Mouse (Mus musculus): ENCODE measurements around the gene Slc22a15. TPM values are rescaled to one million over a fixed set of nuclear protein-coding genes. Genes with fewer than 3 reads are reported as not detected.

Gene Slc22a15
- 5.4 and 9.9 TPM in 2 replicates for polyA plus RNA-seq (2016; fragmentation: Nextera tagmentation; extraction: Ambion mirVana)

DNA sequence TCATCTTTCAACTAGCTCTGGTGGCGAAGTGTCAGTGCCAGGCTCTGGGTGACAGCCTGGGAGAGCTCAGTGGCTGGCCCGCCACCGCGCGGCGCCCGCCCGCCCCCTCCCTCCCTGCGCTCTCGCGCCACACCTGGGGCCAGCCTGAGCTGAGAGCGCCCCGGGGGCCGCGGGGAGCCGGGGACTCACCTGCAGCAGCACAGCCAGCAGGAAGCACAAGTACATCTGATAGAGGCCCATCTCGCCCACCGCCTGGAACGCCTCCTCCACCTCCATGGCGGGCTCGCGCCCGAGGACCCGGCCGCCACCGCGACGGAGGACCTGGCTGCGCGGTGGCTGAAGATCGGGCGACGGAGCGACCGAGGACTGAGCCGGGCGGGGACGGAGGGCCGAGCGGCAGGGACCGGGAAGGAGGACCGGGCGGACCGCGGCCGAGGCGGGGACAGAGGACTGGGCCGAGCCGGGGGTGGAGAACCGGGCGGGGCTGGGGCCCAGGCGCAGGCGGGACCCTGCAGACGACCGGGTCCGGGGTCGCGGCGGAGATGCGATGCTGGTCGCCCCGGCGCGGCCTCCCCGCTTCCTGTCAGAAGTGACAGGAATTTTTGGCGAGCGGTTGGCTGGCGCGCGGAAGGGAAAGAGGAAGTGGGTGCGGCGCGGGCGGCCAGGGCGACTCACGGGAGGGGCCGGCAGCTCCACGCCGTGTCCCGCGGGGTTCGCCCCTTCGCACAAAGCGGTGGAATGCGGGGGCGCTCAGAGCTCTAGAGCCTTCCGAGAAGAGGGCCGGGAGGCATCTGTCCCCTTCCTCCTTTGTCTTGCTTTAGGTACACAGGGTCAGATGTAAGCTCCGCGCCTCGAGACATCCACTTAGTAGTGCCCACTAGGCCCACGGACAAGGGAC lies at the start of gene Slc22a15:
Gene Slc22a15 (minus strand): TSS at position 611 of the 898 bp plus-strand sequence.
- Histone ChIP-seq H3K4me1 (replicated peaks) (peaks cover 27% of the 10 kb centered on the region), H3K27ac (peak within 1 kb of the TSS; percentile 97), H3K4me3 (peak within 1 kb of the TSS; percentile 84), H3K36me3 (0 out of 2 replicates have a peak, but pooled peaks cover 7% of the 10 kb centered on the region), H3K9me3 (no peaks in the 10 kb centered on the region), H3K27me3 (ENCODE audit: insufficient read depth, poor library complexity, severe bottlenecking) (peaks cover 10% of the 10 kb centered on the region)
- DNase-seq (ENCODE audit: low spot score) = peak; percentile 72
- WGBS = under 1% methylated on average over 92 of the region's 92 CpGs

DNA sequence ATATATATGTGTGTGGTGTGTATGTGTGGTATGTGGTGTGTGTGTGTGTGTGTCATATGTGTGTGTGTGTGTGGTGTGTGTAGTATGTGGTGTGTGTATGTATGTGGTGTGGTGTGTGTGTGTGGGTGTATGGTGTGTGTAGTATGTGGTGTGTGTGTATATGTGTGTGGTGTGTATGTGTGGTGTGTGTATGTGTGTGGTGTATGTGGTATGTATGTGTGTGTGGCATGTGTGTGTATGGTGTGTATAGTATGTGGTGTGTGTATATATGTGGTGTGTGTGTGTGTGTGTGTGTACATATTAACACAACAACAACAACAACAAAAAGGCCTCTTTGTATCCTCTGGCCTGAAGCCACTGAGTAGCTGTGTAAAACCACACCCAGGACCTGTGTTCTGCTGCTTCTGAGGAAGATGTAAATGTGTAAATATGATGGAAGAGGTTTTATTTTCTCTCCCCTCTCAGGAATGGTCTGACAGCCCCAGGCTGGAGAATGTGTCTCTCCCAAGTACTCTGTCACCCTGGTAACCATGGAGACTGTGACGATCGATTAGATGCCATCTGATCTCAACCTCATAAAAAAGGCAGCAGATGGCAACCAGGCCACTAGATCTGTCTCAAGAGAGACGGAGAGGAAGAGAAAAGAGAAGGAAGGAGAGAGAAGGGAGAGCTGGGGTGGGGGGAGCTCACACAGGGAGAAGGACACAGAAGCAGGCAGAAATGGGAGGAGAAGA lies 42.7 kb upstream of the Slc22a15 start:
- 25% methylated on average over 3 of the region's 3 CpGs for WGBS
- Histone ChIP-seq H3K9me3 (no peaks in the 10 kb centered on the region), H3K4me1 (replicated peaks) (peaks cover 47% of the 10 kb centered on the region), H3K27ac (peak overlapping the region; percentile 82), H3K27me3 (ENCODE audit: insufficient read depth, poor library complexity, severe bottlenecking) (peaks cover 7% of the 10 kb centered on the region; the same call in 1 of the 2 replicates), H3K36me3 (no peaks in the 10 kb centered on the region), H3K4me3 (no peak overlapping the region)
- peak; percentile 71 for DNase-seq (ENCODE audit: low spot score)

DNA sequence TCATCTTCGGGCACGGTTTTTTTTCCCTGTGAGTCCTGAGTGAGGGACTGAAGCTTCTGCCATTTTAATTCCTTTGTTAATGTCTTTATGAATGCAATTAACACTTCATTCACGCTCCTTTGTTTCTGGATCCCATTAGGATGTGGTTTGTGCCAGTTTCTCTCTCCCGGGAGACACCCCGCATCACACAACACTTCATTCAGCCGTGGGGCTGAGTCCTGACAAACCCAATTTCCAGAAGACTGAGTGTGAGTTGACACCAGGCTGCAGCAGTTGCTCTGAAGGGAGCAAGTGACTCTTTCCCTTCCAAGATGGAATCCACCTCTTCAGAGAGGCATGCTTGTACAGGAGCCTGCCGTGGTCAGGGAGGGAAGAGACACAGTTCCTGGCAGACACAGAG lies 40.1 kb upstream of the Slc22a15 start:
- WGBS = 58% methylated on average over 7 of the region's 7 CpGs
- peaks cover 14% of the 10 kb centered on the region; the same call in 1 of the 2 replicates for H3K27me3 ChIP-seq (ENCODE audit: insufficient read depth, poor library complexity, severe bottlenecking)
- no peaks in the 10 kb centered on the region for H3K36me3 ChIP-seq
- no peaks in the 10 kb centered on the region for H3K9me3 ChIP-seq
- no peak for DNase-seq (ENCODE audit: low spot score)
- peak overlapping the region; percentile 64 for H3K27ac ChIP-seq
- H3K4me1 ChIP-seq (replicated peaks) = peaks cover 47% of the 10 kb centered on the region
- H3K4me3 ChIP-seq = no peak overlapping the region

DNA sequence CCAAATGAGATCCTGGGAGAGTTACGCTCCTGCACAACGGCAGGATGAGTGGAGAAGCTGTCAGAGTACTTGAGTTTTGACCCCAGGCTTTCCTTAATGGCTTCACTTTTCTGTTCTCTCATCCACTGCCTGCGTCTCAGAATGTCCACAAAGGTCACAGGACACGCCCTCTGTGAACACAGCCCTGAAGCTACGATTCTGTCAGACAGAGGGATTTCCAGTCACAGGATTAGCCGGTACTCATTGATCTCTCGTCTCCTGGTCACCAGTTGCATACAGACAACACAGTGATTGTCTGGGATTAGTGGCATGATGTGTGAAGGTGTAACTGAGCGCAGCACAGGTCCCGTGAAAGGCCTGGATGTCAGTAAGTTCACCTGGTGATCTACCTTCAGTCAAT lies 39.2 kb upstream of the Slc22a15 start:
- Histone ChIP-seq H3K27ac (peak overlapping the region; percentile 64), H3K4me3 (no peak overlapping the region), H3K4me1 (replicated peaks) (peaks cover 47% of the 10 kb centered on the region), H3K9me3 (no peaks in the 10 kb centered on the region), H3K36me3 (no peaks in the 10 kb centered on the region), H3K27me3 (ENCODE audit: insufficient read depth, poor library complexity, severe bottlenecking) (peaks cover 14% of the 10 kb centered on the region; the same call in 1 of the 2 replicates)
- DNase-seq (ENCODE audit: low spot score) = peak; percentile 49
- WGBS = 22% methylated on average over 9 of the region's 9 CpGs

DNA sequence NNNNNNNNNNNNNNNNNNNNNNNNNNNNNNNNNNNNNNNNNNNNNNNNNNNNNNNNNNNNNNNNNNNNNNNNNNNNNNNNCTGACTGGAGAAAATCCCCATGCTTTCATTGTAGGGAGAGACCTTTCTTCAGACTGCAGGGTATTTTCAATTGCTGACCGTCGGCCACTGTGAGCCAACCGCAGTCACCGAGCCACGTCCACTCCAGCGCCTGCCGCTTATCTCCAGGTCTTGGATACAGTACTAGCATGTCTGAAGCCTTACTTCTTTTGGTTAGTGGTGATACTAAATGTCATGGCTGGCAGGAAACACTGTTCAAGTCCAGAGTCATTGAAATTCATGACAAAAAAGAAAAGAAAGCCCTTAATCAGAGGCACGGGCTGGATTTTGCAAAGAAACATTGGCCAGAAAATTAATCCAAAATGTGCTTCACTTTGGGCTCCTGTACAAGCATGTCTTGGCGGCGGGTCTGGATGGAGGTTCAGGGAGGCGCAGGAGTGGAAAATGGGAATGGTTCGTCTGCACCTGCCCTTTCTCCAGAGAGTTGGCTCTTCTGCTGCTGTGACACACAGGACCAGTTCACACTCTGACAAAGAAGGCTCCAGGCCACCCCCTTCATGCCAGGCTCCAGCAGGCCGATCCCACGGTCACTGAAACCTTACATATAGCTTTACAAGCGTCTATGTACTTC lies 37.0 kb upstream of the Slc22a15 start:
- H3K9me3 ChIP-seq = no peaks in the 10 kb centered on the region
- DNase-seq (ENCODE audit: low spot score) = no peak
- H3K4me3 ChIP-seq = no peak overlapping the region
- WGBS = 89% methylated on average over 15 of the region's 15 CpGs
- no peak overlapping the region for H3K27ac ChIP-seq
- H3K36me3 ChIP-seq = no peaks in the 10 kb centered on the region
- H3K27me3 ChIP-seq (ENCODE audit: insufficient read depth, poor library complexity, severe bottlenecking) = peaks cover 14% of the 10 kb centered on the region; the same call in 1 of the 2 replicates
- H3K4me1 ChIP-seq (replicated peaks) = peaks cover 30% of the 10 kb centered on the region

DNA sequence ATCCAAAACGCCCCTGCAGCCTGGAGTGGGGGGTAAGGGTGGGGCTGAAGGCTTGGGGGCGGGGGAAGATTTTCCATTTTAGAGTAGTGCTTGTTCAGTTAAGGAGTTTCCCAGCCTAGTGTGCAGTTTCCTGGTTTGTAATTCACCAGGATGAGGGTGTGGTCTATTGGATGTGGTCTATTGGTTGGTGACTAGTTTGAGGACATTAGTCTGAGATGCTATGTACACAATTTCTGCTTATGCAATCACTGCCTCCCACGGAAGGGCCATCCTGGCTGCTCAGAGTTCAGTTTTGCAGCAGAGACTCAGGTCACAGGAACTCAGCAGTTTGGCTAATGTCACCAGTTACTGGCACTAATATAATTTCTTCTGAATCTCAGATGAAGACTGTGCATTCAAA lies 33.8 kb upstream of the Slc22a15 start:
- Histone ChIP-seq H3K36me3 (no peaks in the 10 kb centered on the region), H3K4me1 (replicated peaks) (peaks cover 2% of the 10 kb centered on the region), H3K4me3 (no peak overlapping the region), H3K9me3 (no peaks in the 10 kb centered on the region), H3K27ac (no peak overlapping the region), H3K27me3 (ENCODE audit: insufficient read depth, poor library complexity, severe bottlenecking) (0 out of 2 replicates have a peak, but pooled peaks cover 7% of the 10 kb centered on the region)
- 68% methylated on average over 3 of the region's 3 CpGs for WGBS
- no peak for DNase-seq (ENCODE audit: low spot score)

DNA sequence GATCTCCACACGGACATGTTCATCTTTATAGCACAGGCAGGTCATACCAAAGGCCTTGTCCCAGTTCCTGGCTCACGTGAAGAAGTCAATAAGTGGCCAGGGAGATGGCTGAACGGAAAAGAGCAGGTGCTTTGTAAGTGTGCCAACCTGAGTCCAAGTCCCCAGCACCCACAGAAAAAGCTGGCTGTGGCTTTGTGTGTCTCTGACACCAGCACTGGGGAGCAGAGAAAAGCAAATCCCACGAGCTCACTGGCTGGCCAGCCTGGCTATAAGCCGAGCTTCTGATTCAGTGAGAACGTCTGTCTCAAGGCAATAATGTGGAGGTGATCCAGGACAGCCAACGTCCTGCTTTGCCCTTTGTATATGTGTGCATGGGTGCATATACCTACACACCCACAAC lies 29.3 kb upstream of the Slc22a15 start:
- H3K36me3 ChIP-seq = no peaks in the 10 kb centered on the region
- H3K4me1 ChIP-seq (replicated peaks) = 0 out of 2 replicates have a peak, but pooled peaks cover 5% of the 10 kb centered on the region
- H3K4me3 ChIP-seq = no peak overlapping the region
- no peaks in the 10 kb centered on the region for H3K9me3 ChIP-seq
- H3K27ac ChIP-seq = no peak overlapping the region
- H3K27me3 ChIP-seq (ENCODE audit: insufficient read depth, poor library complexity, severe bottlenecking) = no peaks in the 10 kb centered on the region
- WGBS = 85% methylated on average over 7 of the region's 7 CpGs
- no peak for DNase-seq (ENCODE audit: low spot score)

DNA sequence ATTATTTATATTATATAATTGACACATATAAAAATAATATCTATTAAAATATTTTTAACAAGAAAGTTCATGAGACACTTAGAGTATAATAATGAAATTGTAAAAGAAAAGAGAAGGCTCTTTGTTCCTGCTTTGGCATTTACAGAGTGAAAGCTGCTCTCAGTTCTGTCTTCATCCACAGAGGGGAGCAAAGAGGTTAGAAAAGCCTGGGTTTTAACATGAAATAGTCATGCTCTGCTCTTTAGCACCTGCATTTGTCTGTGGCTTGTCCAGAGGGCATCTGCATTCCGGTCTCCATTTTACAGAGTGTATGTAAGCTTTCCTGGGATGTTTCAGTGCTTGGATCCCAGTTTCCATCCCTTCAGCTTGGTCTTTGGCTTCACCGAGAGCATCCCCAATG lies 28.3 kb upstream of the Slc22a15 start:
- DNase-seq (ENCODE audit: low spot score) = no peak
- 91% methylated on average over 2 of the region's 2 CpGs for WGBS
- Histone ChIP-seq H3K36me3 (no peaks in the 10 kb centered on the region), H3K27me3 (ENCODE audit: insufficient read depth, poor library complexity, severe bottlenecking) (no peaks in the 10 kb centered on the region), H3K9me3 (no peaks in the 10 kb centered on the region), H3K4me1 (replicated peaks) (0 out of 2 replicates have a peak, but pooled peaks cover 5% of the 10 kb centered on the region), H3K4me3 (no peak overlapping the region), H3K27ac (no peak overlapping the region)

DNA sequence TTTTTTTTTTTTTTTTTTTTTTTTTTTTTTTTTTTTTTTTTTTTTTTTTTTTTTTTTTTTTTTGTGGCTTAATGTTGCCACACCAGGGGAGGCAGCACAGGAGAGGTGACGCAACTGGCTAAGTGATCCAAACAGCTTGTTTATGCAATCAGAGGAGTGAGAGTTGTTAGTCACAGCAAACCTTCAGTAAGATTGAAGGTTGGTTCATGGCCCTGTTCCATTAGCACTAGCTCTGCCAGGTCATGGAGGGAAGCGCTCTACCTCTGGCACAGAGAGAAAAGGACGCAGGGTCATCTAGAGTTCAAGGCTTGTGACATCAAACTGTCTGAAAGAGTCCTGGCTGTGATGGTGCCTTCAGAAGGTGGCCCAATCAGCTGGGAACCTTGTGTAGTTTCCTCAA lies 24.3 kb upstream of the Slc22a15 start:
- 85% methylated on average over 3 of the region's 3 CpGs for WGBS
- H3K27ac ChIP-seq = no peak overlapping the region
- H3K4me3 ChIP-seq = no peak overlapping the region
- no peak for DNase-seq (ENCODE audit: low spot score)
- peaks cover 10% of the 10 kb centered on the region; the same call in 1 of the 2 replicates for H3K4me1 ChIP-seq (replicated peaks)
- H3K36me3 ChIP-seq = no peaks in the 10 kb centered on the region
- H3K27me3 ChIP-seq (ENCODE audit: insufficient read depth, poor library complexity, severe bottlenecking) = no peaks in the 10 kb centered on the region
- H3K9me3 ChIP-seq = no peaks in the 10 kb centered on the region

DNA sequence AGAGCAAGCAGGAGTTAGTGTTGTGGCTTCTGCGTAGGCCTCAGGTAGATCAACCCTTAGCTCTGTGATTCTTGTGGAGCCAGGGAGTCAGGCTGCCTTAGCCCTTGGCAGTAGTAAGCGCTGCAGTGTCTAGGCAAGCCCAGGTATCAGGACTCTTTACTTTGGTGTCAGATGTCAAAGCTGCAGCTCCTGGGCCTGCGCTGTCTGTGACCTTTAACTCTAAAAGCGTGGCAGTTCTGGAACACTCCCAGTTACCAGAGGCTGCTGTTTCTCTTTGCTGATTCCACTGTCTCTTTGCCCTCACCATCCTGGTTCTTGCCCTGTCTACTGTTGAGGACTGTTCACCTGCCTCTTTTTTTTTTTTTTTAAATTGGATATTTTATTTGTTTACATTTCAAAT lies 23.0 kb upstream of the Slc22a15 start:
- Histone ChIP-seq H3K27me3 (ENCODE audit: insufficient read depth, poor library complexity, severe bottlenecking) (no peaks in the 10 kb centered on the region), H3K4me1 (replicated peaks) (peaks cover 10% of the 10 kb centered on the region; the same call in 1 of the 2 replicates), H3K36me3 (no peaks in the 10 kb centered on the region), H3K9me3 (no peaks in the 10 kb centered on the region), H3K4me3 (no peak overlapping the region), H3K27ac (no peak overlapping the region)
- WGBS = 74% methylated on average over 4 of the region's 4 CpGs
- DNase-seq (ENCODE audit: low spot score) = no peak

DNA sequence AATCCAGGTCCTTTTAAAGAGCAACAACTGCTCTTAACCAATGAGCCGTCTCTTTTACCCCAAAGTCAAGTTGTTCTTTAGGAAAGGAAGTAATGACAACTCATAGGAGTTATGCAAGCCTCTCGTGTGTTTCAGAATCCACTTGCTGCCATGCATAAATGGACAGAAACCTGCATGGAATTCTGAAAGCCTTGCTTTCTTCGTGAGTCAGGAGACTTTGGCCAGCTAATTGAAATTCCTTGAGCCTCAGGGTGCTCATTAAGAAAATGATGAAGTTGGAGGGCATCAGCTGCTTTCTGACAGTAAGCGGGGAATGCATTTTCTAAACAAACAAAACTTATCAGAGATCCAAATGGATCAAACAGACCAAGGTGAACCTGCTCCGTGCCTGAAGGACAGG lies 21.0 kb upstream of the Slc22a15 start:
- H3K27ac ChIP-seq = no peak overlapping the region
- 86% methylated on average over 5 of the region's 5 CpGs for whole genome bisulfite sequencing
- peaks cover 6% of the 10 kb centered on the region; the same call in 1 of the 2 replicates for H3K4me1 ChIP-seq (replicated peaks)
- H3K27me3 ChIP-seq (ENCODE audit: insufficient read depth, poor library complexity, severe bottlenecking) = no peaks in the 10 kb centered on the region
- no peaks in the 10 kb centered on the region for H3K9me3 ChIP-seq
- no peak for DNase-seq (ENCODE audit: low spot score)
- no peak overlapping the region for H3K4me3 ChIP-seq
- no peaks in the 10 kb centered on the region for H3K36me3 ChIP-seq

DNA sequence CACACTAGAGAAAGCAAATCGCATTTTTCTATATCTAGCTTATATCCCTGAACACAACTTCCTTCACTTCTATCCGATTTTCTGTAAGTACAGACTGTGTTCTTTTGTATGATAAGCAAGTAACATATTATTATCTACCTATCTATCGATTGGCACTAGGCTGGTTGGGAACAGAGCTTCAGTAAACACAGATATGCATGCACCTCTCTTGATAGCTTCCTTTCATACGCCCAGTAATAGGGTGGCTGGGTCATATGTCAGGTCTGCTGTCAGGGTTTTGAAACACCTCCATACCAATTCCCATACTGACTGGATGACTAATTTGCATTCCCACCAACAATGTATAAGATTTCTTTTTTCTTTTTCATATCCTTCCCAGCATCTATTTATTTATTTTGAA lies 16.2 kb upstream of the Slc22a15 start:
- no peak for DNase-seq (ENCODE audit: low spot score)
- no peaks in the 10 kb centered on the region for H3K27me3 ChIP-seq (ENCODE audit: insufficient read depth, poor library complexity, severe bottlenecking)
- H3K27ac ChIP-seq = no peak overlapping the region
- H3K9me3 ChIP-seq = no peaks in the 10 kb centered on the region
- H3K4me1 ChIP-seq (replicated peaks) = peaks cover 7% of the 10 kb centered on the region; the same call in 1 of the 2 replicates
- H3K4me3 ChIP-seq = no peak overlapping the region
- WGBS = 83% methylated on average over 4 of the region's 4 CpGs
- no peaks in the 10 kb centered on the region for H3K36me3 ChIP-seq
